Mouse (Mus musculus) forebrain, embryonic 14.5 days (tissue): Measurements from ENCODE around the gene Vars. TPM values are rescaled to one million over a fixed set of nuclear protein-coding genes. Genes with fewer than 3 reads are reported as not detected.
A peak's percentile ranks its signal among the peaks of the same experiment; 100 is the strongest.

ENCODE experiments used
- ATAC-seq: fragments of 200-750 bp; cut with Nextera tagmentation; 2 replicates; pipeline ENCODE4 v1.8.0; 2017; ENCODE audit warnings: mild to moderate bottlenecking, moderate library complexity
- DNase-seq: peaks from one replicate; pipeline ENCODE4 v3.0.0-alpha.2; 2015; ENCODE audit warnings: low spot score
- H3K27ac ChIP-seq: fragments of 300-500 bp; sonication (generic); 2 replicates; pipeline ENCODE4 v1.5.1; 2014; ENCODE audit warnings: low read depth, mild to moderate bottlenecking, control low read depth, low read length, moderate library complexity
- H3K27me3 ChIP-seq: fragments of 300-500 bp; sonication (generic); replicated peaks from 2 replicates; pipeline ENCODE4 v1.6.1; 2014; ENCODE audit warnings: low read length, control low read depth, mixed read lengths; ENCODE audit not compliant: control insufficient read depth, insufficient read depth
- H3K36me3 ChIP-seq: fragments of 300-500 bp; sonication (generic); 2 replicates; pipeline ENCODE4 v1.6.1; 2014; ENCODE audit warnings: low read length, control low read depth; ENCODE audit not compliant: control insufficient read depth, insufficient read depth
- H3K4me1 ChIP-seq: fragments of 300-500 bp; sonication (generic); 2 replicates; pipeline ENCODE4 v1.6.1; 2014; ENCODE audit warnings: antibody characterized with exemption, low read length, control low read depth; ENCODE audit not compliant: control insufficient read depth, insufficient read depth
- H3K4me2 ChIP-seq: fragments of 300-500 bp; sonication (generic); 2 replicates; pipeline ENCODE4 v1.6.1; 2014; ENCODE audit warnings: mild to moderate bottlenecking, control low read depth, low read length
- H3K4me3 ChIP-seq: fragments of 300-500 bp; sonication (generic); 2 replicates; pipeline ENCODE4 v1.5.1; 2014; ENCODE audit warnings: low read depth, low read length, control low read depth
- H3K9ac ChIP-seq: fragments of 300-500 bp; sonication (generic); 2 replicates; pipeline ENCODE4 v1.6.1; 2014; ENCODE audit warnings: mild to moderate bottlenecking, low read length, control low read depth, moderate library complexity
- H3K9me3 ChIP-seq: fragments of 300-500 bp; sonication (generic); replicated peaks from 2 replicates; pipeline ENCODE4 v1.6.1; 2016; ENCODE audit warnings: low read length, control low read depth, mixed read lengths; ENCODE audit not compliant: control insufficient read depth
- WGBS: fragments of 180-500 bp; shearing (Covaris S2); extraction: QIAGEN DNeasy Blood & Tissue Kit; methylation state at CpG from one replicate; pipeline ENCODE4 v1.1.7; 2014; 5-methylcytosine and 5-hydroxymethylcytosine counted together
- polyA plus RNA-seq: library from polyadenylated mRNA; unstranded; fragments of >200 nt; fragmentation: Nextera tagmentation; extraction: Ambion mirVana; gene quantifications from 2 replicates; pipeline ENCODE4 v1.2.1, GENCODE M21; 2014

The Vars gene
- 42.4 and 53.9 TPM in 2 replicates for polyA plus RNA-seq

- peak within 1 kb of the TSS; percentile 100 for H3K4me2 ChIP-seq
- DNase-seq, result peak; percentile 85
- peaks cover 12% of the 10 kb centered on the region for H3K4me1 ChIP-seq
- peaks cover 28% of the 10 kb centered on the region for H3K36me3 ChIP-seq
- H3K27ac ChIP-seq, result peak within 1 kb of the TSS; percentile 96
- H3K9ac ChIP-seq, result peak within 1 kb of the TSS; percentile 93
- no peaks in the 10 kb centered on the region for H3K27me3 ChIP-seq
- peak within 1 kb of the TSS; percentile 88 for H3K4me3 ChIP-seq
- H3K9me3 ChIP-seq, result no peaks in the 10 kb centered on the region
- ATAC-seq, result peak; percentile 93
- 1% methylated on average over 63 of the region's 83 CpGs for WGBS
Measured at GRCm38 (mm10) chr17:35000717-35001451, at the start of gene Vars. Vars (plus strand) TSS chr17:35000987.

GRCm38 (mm10) chr17:34951636-34952377 lies 49.0 kb upstream of the Vars start:
- peak; percentile 32 for DNase-seq
- peaks cover 9% of the 10 kb centered on the region for H3K4me1 ChIP-seq
- no peak; the same call in none of the 2 replicates for ATAC-seq
- peaks cover 34% of the 10 kb centered on the region for H3K36me3 ChIP-seq
- no peaks in the 10 kb centered on the region for H3K9me3 ChIP-seq
- H3K9ac ChIP-seq, result peak overlapping the region; percentile 100
- peak overlapping the region; percentile 93 for H3K27ac ChIP-seq
- H3K27me3 ChIP-seq, result 0 out of 2 replicates have a peak, but pooled peaks cover 7% of the 10 kb centered on the region
- peak overlapping the region; percentile 98 for H3K4me2 ChIP-seq
- H3K4me3 ChIP-seq, result peak overlapping the region; percentile 99
- WGBS, result under 1% methylated on average over 29 of the region's 29 CpGs

GRCm38 (mm10) chr17:34952378-34953040 lies 48.3 kb upstream of the Vars start:
- WGBS, result under 1% methylated on average over 23 of the region's 23 CpGs
- Histone ChIP-seq H3K9me3 (no peaks in the 10 kb centered on the region), H3K4me2 (peak overlapping the region; percentile 98), H3K4me3 (peak overlapping the region; percentile 99), H3K27ac (peak overlapping the region; percentile 93), H3K9ac (peak overlapping the region; percentile 100), H3K36me3 (peaks cover 34% of the 10 kb centered on the region), H3K4me1 (peaks cover 9% of the 10 kb centered on the region), H3K27me3 (0 out of 2 replicates have a peak, but pooled peaks cover 7% of the 10 kb centered on the region)
- peak; percentile 83 for ATAC-seq
- peak; percentile 86 for DNase-seq

- Histone ChIP-seq H3K4me2 (no peak overlapping the region), H3K4me1 (peaks cover 9% of the 10 kb centered on the region), H3K4me3 (0 out of 2 replicates have a peak overlapping the region, but pooled peaks have one; percentile 99), H3K9ac (no peak overlapping the region), H3K27ac (no peak overlapping the region), H3K9me3 (no peaks in the 10 kb centered on the region), H3K27me3 (0 out of 2 replicates have a peak, but pooled peaks cover 7% of the 10 kb centered on the region), H3K36me3 (peaks cover 29% of the 10 kb centered on the region)
- no peak for DNase-seq
- WGBS, result 92% methylated on average over 3 of the region's 3 CpGs
- ATAC-seq, result no peak
Measured at GRCm38 (mm10) chr17:34953258-34953657, 47.5 kb upstream of the Vars start.

GRCm38 (mm10) chr17:34953904-34954303 lies 46.9 kb upstream of the Vars start:
- ATAC-seq, result no peak
- peaks cover 22% of the 10 kb centered on the region for H3K36me3 ChIP-seq
- peaks cover 9% of the 10 kb centered on the region for H3K4me1 ChIP-seq
- H3K4me2 ChIP-seq, result no peak overlapping the region
- H3K9ac ChIP-seq, result no peak overlapping the region
- H3K27me3 ChIP-seq, result 0 out of 2 replicates have a peak, but pooled peaks cover 7% of the 10 kb centered on the region
- H3K9me3 ChIP-seq, result no peaks in the 10 kb centered on the region
- H3K27ac ChIP-seq, result no peak overlapping the region
- 85% methylated on average over 4 of the region's 4 CpGs for WGBS
- H3K4me3 ChIP-seq, result no peak overlapping the region
- DNase-seq, result no peak

GRCm38 (mm10) chr17:34954831-34955230 lies 46.0 kb upstream of the Vars start:
- Histone ChIP-seq H3K9me3 (no peaks in the 10 kb centered on the region), H3K4me1 (peaks cover 9% of the 10 kb centered on the region), H3K36me3 (peaks cover 16% of the 10 kb centered on the region), H3K4me2 (no peak overlapping the region), H3K27me3 (0 out of 2 replicates have a peak, but pooled peaks cover 7% of the 10 kb centered on the region), H3K4me3 (no peak overlapping the region), H3K27ac (no peak overlapping the region), H3K9ac (no peak overlapping the region)
- DNase-seq (no peak), ATAC-seq (no peak)
- WGBS, result 84% methylated on average over 4 of the region's 4 CpGs

- 74% methylated on average over 3 of the region's 3 CpGs for WGBS
- no peak overlapping the region for H3K4me3 ChIP-seq
Measured at GRCm38 (mm10) chr17:34955884-34956283, 44.9 kb upstream of the Vars start.

GRCm38 (mm10) chr17:34956340-34956739 lies 44.4 kb upstream of the Vars start:
- 47% methylated on average over 1 of the region's 1 CpGs for WGBS
- peak; percentile 48 for DNase-seq
- H3K36me3 ChIP-seq, result peaks cover under 1% of the 10 kb centered on the region; the same call in 1 of the 2 replicates

More at GRCm38 (mm10) chr17:34955884-34956283, 44.9 kb upstream of the Vars start:
- H3K27ac ChIP-seq, result no peak overlapping the region
- no peak overlapping the region for H3K4me2 ChIP-seq
- 0 out of 2 replicates have a peak, but pooled peaks cover 7% of the 10 kb centered on the region for H3K27me3 ChIP-seq
- no peaks in the 10 kb centered on the region for H3K9me3 ChIP-seq
- no peak overlapping the region for H3K9ac ChIP-seq
- peaks cover 5% of the 10 kb centered on the region for H3K36me3 ChIP-seq
- H3K4me1 ChIP-seq, result peaks cover 2% of the 10 kb centered on the region
- DNase-seq, result no peak
- ATAC-seq, result no peak

More at GRCm38 (mm10) chr17:34956340-34956739, 44.4 kb upstream of the Vars start:
- H3K9ac ChIP-seq, result no peak overlapping the region
- no peaks in the 10 kb centered on the region; the same call in 1 of the 2 replicates for H3K4me1 ChIP-seq
- no peak overlapping the region for H3K4me3 ChIP-seq
- H3K9me3 ChIP-seq, result no peaks in the 10 kb centered on the region
- H3K27me3 ChIP-seq, result 0 out of 2 replicates have a peak, but pooled peaks cover 7% of the 10 kb centered on the region
- ATAC-seq, result no peak
- no peak overlapping the region for H3K27ac ChIP-seq
- no peak overlapping the region for H3K4me2 ChIP-seq
